Mouse (Mus musculus) thymus, adult 2 months (tissue): ENCODE results near the gene Tinf2.

ENCODE experiments used
- CTCF ChIP-seq: fragments of 200-500 bp; IDR thresholded peaks from 2 replicates; pipeline ENCODE4 v1.5.1; 2012; ENCODE audit warnings: mild to moderate bottlenecking, control low read depth, low read length, moderate library complexity, borderline replicate concordance; ENCODE audit not compliant: control insufficient read depth, poor library complexity, insufficient read depth; ENCODE audit errors: extremely low read depth
- POLR2A ChIP-seq: fragments of 200-500 bp; IDR thresholded peaks from 2 replicates; pipeline ENCODE4 v1.6.1; 2012; ENCODE audit warnings: mild to moderate bottlenecking, low read length, control low read depth, moderate library complexity; ENCODE audit not compliant: control insufficient read depth, poor library complexity, insufficient read depth; ENCODE audit errors: extremely low read depth

- TF ChIP-seq CTCF = no peak
- TF ChIP-seq POLR2A = no peak
Observed at GRCm38 (mm10) chr14:55730531-55731032, 49.0 kb upstream of the Tinf2 start.
